Mouse (Mus musculus) testis, adult 2 months (tissue): Measurements from ENCODE around the gene 9030612E09Rik.

Source experiments
- CTCF ChIP-seq: fragments of 200-500 bp; IDR thresholded peaks from 2 replicates; pipeline ENCODE4 v1.5.1; 2012; ENCODE audit warnings: low read depth, mild to moderate bottlenecking, inconsistent platforms, low read length, moderate library complexity; ENCODE audit not compliant: control insufficient read depth, insufficient read depth, insufficient replicate concordance
- POLR2A ChIP-seq: fragments of 200-500 bp; IDR thresholded peaks from 2 replicates; pipeline ENCODE4 v1.6.1; 2012; ENCODE audit warnings: low read depth, mild to moderate bottlenecking, inconsistent platforms, low read length, moderate library complexity; ENCODE audit not compliant: control insufficient read depth

DNA sequence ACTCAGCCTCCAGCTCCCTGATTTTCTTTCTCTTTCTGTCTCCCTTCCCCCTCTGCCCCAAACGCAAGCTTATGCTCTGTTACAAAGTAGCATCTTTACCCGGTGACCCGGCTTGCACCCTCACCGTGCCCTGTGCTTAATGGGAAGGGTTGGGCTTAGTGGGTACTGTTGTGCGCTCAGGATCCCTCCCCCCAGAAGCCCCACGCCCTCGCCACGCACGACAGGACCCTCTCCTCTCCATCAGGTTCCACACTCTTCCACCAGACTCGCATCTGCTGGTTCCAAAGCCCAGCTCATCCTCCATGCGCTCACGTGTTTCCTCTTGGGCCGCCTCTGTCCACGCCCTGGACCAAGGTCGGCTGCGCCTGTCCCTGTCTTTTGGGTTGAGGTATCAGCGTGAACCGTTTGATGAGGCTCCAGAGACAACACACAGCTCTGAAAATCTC lies 675 bp downstream of the 9030612E09Rik start:
- TF ChIP-seq CTCF (no peak), POLR2A (no peak)
